Mouse (Mus musculus) kidney, embryonic 14.5 days (tissue): ENCODE results near the gene Ltbp4. TPM values are rescaled to one million over a fixed set of nuclear protein-coding genes. Genes with fewer than 3 reads are reported as not detected.

Experiments used
- ATAC-seq: fragments of 200-750 bp; cut with Nextera tagmentation; 2 replicates; pipeline ENCODE4 v1.8.0; 2017; ENCODE audit warnings: moderate number of reproducible peaks, mild to moderate bottlenecking, moderate TSS enrichment, moderate library complexity; ENCODE audit not compliant: low FRiP score, low TSS enrichment
- H3K27ac ChIP-seq: fragments of 300-500 bp; sonication (generic); 2 replicates; pipeline ENCODE4 v1.5.1; 2014; ENCODE audit warnings: low read depth, mild to moderate bottlenecking, low read length, moderate library complexity, mixed read lengths
- H3K27me3 ChIP-seq: fragments of 300-500 bp; sonication (generic); 2 replicates; pipeline ENCODE4 v1.6.1; 2014; ENCODE audit warnings: mild to moderate bottlenecking, low read length; ENCODE audit not compliant: control insufficient read depth, insufficient read depth
- H3K36me3 ChIP-seq: fragments of 300-500 bp; sonication (generic); 2 replicates; pipeline ENCODE4 v1.6.1; 2014; ENCODE audit warnings: low read length, mixed read lengths; ENCODE audit not compliant: control insufficient read depth, insufficient read depth
- H3K4me1 ChIP-seq: fragments of 300-500 bp; sonication (generic); 2 replicates; pipeline ENCODE4 v1.6.1; 2014; ENCODE audit warnings: low read length, mixed read lengths; ENCODE audit not compliant: control insufficient read depth, insufficient read depth
- H3K4me2 ChIP-seq: fragments of 300-500 bp; sonication (generic); replicated peaks from 2 replicates; pipeline ENCODE4 v1.6.1; 2014; ENCODE audit warnings: low read depth, mild to moderate bottlenecking, low read length
- H3K4me3 ChIP-seq: fragments of 300-500 bp; sonication (generic); 2 replicates; pipeline ENCODE4 v1.5.1; 2014; ENCODE audit warnings: mild to moderate bottlenecking, low read length
- H3K9ac ChIP-seq: fragments of 300-500 bp; sonication (generic); 2 replicates; pipeline ENCODE4 v1.6.1; 2014; ENCODE audit warnings: low read depth, mild to moderate bottlenecking, low read length, moderate library complexity
- H3K9me3 ChIP-seq: fragments of 300-500 bp; sonication (generic); 2 replicates; pipeline ENCODE4 v1.6.1; 2016; ENCODE audit warnings: low read length; ENCODE audit not compliant: control insufficient read depth
- WGBS: fragments of 180-500 bp; shearing (Covaris S2); extraction: QIAGEN DNeasy Blood & Tissue Kit; methylation state at CpG from one replicate; pipeline ENCODE4 v1.1.7; 2014; 5-methylcytosine and 5-hydroxymethylcytosine counted together
- polyA plus RNA-seq: library from polyadenylated mRNA; unstranded; fragments of >200 nt; fragmentation: Nextera tagmentation; extraction: Ambion mirVana; gene quantifications from 2 replicates; pipeline ENCODE4 v1.2.1, GENCODE M21; 2014

Ltbp4 gene
- polyA plus RNA-seq, 1 experiment from 2014 or later, result 26.0 TPM

DNA sequence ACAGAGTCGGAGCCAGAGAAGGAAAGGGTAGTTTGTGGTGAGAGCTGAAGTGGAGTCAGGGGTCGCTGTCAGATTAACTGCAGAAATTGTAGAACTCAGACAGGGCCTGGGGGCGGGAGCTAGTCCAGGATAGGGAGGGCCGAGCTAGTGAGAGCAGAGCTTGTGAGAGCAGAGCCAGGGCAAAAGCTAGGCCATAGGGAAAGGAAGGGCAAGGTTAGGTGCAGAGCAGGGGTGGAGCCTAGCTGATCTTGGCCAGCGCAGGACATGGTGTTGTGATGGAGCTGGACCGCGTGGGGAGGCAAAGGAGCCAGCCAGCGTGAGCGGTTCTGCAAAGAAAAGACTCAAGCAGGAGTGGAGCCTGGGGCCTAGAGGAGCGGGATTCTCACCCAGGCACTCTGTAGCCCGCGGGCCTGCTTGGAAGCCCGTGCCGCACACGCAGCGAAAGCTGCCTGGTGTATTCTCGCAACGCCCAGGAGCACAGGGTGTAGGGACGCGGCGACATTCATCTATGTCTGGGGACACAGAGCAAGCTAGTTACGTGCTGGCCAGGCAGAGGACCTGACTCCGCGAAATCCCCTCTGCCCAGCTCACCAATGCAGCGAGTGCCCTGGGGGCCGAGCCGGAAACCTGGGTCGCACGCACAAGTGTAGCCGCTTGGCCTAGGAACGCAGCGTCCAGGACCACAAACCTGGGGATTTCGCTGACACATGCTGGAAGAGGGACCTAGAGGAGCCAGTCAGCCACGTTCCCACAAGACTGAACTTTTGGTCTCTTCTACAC, 11.2 kb downstream of the Ltbp4 start:
- peak overlapping the region; percentile 28 for H3K4me3 ChIP-seq
- peak overlapping the region; percentile 46 for H3K4me2 ChIP-seq
- H3K4me1 ChIP-seq, result peaks cover 19% of the 10 kb centered on the region
- peak; percentile 21; the same call in 1 of the 2 replicates for ATAC-seq
- no peaks in the 10 kb centered on the region for H3K9me3 ChIP-seq
- WGBS, result 32% methylated on average over 34 of the region's 34 CpGs
- H3K9ac ChIP-seq, result no peak overlapping the region
- no peaks in the 10 kb centered on the region for H3K36me3 ChIP-seq
- peaks cover 20% of the 10 kb centered on the region for H3K27me3 ChIP-seq
- no peak overlapping the region for H3K27ac ChIP-seq

DNA sequence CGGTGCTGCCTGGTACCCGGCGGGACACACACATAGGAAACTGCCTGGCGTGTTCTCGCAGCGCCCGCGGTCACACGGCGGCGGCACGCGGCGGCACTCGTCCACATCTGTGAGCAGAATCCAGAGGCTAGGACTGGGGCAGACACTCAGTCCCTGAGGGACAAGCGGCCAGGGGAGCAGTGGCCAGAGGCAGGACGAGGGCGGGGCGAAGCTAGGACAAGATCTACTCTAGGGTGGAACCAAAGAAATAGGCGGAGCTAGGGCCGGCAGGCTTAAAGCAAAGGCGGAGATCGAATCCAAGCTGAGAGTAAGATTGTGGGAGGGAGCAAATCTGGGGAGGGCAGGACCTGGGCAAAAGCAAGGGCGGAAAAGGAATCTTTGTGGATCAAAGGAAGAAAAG, 11.8 kb downstream of the Ltbp4 start:
- peaks cover 20% of the 10 kb centered on the region for H3K27me3 ChIP-seq
- H3K4me1 ChIP-seq, result peaks cover 17% of the 10 kb centered on the region
- H3K9me3 ChIP-seq, result no peaks in the 10 kb centered on the region
- H3K36me3 ChIP-seq, result no peaks in the 10 kb centered on the region
- H3K27ac ChIP-seq, result no peak overlapping the region
- H3K4me3 ChIP-seq, result peak overlapping the region; percentile 28
- peak; percentile 61 for ATAC-seq
- H3K9ac ChIP-seq, result no peak overlapping the region
- WGBS, result 2% methylated on average over 24 of the region's 24 CpGs
- H3K4me2 ChIP-seq, result peak overlapping the region; percentile 46

DNA sequence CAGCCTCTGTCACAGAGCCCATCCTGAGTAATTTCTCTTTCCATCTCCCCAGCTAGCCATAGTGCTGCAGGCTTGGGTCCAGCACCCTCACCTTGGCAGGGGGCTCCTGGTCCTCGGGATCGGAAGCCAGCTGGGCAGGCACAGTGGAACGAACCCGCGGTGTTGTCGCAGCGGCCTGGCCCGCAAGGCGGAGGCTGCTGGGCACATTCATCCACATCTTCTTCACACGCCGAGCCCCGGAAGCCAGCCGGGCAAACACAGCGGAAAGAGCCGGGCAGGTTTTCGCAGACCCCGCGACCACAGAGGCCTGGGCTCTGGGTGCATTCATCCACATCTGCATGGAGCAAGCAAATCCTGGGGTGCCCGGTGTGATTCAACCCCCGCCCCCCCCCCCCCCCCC, 12.6 kb downstream of the Ltbp4 start:
- ATAC-seq, result no peak
- H3K9me3 ChIP-seq, result no peaks in the 10 kb centered on the region
- no peak overlapping the region for H3K4me3 ChIP-seq
- peaks cover 11% of the 10 kb centered on the region for H3K4me1 ChIP-seq
- H3K9ac ChIP-seq, result no peak overlapping the region
- WGBS, result 46% methylated on average over 19 of the region's 20 CpGs
- no peak overlapping the region for H3K27ac ChIP-seq
- no peak overlapping the region for H3K4me2 ChIP-seq
- peaks cover 13% of the 10 kb centered on the region for H3K27me3 ChIP-seq
- no peaks in the 10 kb centered on the region for H3K36me3 ChIP-seq

DNA sequence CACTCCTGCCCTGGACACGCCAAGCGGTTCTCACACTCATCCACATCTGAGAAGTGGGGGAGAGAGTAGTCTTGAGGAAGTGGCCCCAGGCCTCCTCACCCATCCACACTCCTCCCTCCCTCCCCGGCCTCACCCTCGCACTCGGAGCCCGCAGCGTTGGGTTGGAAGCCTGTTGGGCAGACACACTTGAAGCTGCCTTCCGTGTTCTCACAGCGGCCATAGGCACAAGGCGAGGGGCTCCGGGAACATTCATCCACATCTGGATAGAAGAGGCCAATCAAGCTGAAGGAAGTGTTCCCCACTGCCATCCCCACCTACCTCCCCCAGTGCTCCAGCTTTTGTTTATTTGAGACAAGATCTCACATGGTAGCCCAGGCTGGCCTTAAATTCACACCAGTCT, 13.3 kb downstream of the Ltbp4 start:
- Histone ChIP-seq H3K4me3 (no peak overlapping the region), H3K9me3 (no peaks in the 10 kb centered on the region), H3K27me3 (peaks cover 9% of the 10 kb centered on the region; the same call in 1 of the 2 replicates), H3K9ac (no peak overlapping the region), H3K4me1 (peaks cover 11% of the 10 kb centered on the region), H3K27ac (no peak overlapping the region), H3K4me2 (no peak overlapping the region), H3K36me3 (no peaks in the 10 kb centered on the region)
- ATAC-seq, result no peak
- WGBS, result 96% methylated on average over 11 of the region's 11 CpGs

DNA sequence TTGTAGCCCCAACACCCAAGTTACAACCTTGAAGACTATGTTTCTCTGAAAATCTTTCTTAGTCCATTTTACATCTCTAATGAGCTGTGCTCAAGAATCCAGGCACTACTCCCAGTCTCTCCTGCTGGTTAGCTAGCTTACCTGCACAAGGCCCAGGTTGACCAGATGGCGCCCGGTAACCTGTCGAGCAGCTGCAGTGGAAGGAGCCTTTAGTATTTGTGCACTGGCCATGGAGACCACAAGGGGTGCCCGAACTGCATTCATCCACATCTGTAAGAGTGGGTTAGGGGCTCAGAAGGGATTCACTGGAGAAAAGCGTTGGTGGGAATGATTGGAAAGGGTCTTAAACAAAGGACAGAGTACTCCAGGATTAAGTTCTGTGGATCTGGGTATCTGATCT, 14.5 kb downstream of the Ltbp4 start:
- H3K9me3 ChIP-seq, result no peaks in the 10 kb centered on the region
- no peak overlapping the region for H3K4me3 ChIP-seq
- peaks cover 11% of the 10 kb centered on the region for H3K4me1 ChIP-seq
- no peaks in the 10 kb centered on the region for H3K36me3 ChIP-seq
- peaks cover 9% of the 10 kb centered on the region; the same call in 1 of the 2 replicates for H3K27me3 ChIP-seq
- no peak overlapping the region for H3K9ac ChIP-seq
- no peak overlapping the region for H3K27ac ChIP-seq
- no peak overlapping the region for H3K4me2 ChIP-seq
- 91% methylated on average over 5 of the region's 5 CpGs for WGBS
- no peak for ATAC-seq

DNA sequence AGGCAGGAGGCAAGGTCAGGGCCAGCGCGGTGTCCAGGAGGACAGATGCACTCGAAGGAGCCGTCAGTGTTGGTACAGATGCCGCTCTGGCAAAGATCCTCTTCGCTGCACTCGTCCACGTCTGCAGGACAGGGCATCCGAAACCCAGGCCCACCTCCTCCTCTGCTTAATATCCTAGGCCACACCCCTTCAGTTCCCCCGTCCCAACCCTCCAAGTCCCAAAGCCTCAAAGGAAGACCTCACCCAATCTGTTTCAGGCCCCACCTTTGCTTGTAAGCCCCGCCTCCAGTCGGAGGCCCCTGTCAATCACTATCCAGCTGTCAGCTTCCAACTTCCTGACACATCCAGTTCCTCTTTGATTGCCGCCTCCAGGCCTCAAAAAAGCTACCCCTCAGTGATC, 15.2 kb downstream of the Ltbp4 start:
- no peaks in the 10 kb centered on the region for H3K36me3 ChIP-seq
- ATAC-seq, result no peak
- H3K4me1 ChIP-seq, result peaks cover 11% of the 10 kb centered on the region
- peaks cover 4% of the 10 kb centered on the region; the same call in 1 of the 2 replicates for H3K27me3 ChIP-seq
- 16% methylated on average over 13 of the region's 13 CpGs for WGBS
- H3K4me2 ChIP-seq, result no peak overlapping the region
- no peak overlapping the region for H3K4me3 ChIP-seq
- no peaks in the 10 kb centered on the region for H3K9me3 ChIP-seq
- H3K9ac ChIP-seq, result no peak overlapping the region
- H3K27ac ChIP-seq, result no peak overlapping the region

DNA sequence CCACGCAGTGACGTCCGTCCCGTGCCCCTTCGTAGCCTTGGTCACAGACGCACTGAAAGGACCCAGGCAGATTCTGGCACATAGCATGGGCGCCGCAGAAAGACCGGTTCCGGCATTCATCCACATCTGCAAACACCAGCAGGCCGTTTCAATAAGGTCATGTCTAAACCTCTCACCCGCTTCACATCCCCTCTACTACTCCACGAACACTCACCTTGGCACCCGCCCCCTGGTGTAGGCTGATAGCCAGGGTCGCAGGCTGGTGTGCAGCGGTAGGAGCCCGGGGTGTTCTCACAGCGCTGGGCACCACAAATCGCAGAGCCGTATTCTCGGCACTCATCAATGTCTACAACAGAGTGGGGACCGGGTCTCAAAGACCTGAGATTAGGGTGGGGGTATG, 18.1 kb downstream of the Ltbp4 start:
- H3K36me3 ChIP-seq, result no peaks in the 10 kb centered on the region
- H3K9me3 ChIP-seq, result peaks cover 2% of the 10 kb centered on the region
- 91% methylated on average over 22 of the region's 22 CpGs for WGBS
- no peaks in the 10 kb centered on the region for H3K27me3 ChIP-seq
- ATAC-seq, result no peak
- no peak overlapping the region for H3K4me2 ChIP-seq
- peaks cover 5% of the 10 kb centered on the region for H3K4me1 ChIP-seq
- no peak overlapping the region for H3K4me3 ChIP-seq
- H3K9ac ChIP-seq, result no peak overlapping the region
- H3K27ac ChIP-seq, result no peak overlapping the region

DNA sequence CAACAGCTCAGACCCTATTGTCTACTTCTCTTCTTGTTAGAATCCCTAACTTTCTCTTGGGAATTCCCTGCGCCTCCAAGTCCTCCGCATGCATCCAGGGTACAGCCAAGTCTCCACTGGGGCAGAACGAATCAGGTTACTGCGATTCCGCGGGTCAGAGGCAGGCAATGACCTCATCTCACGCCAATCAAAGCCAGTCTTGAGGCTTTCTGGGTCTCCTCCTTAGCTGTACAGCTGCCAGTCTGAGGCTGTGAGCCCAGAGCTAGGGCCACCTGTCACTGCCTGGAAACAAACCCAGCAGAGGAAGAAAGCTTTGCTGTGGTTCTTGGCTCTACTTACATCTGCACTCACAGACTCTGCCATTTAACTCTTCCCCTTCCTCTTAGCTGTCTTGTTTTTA, 21.5 kb downstream of the Ltbp4 start:
- WGBS, result 22% methylated on average over 7 of the region's 7 CpGs

DNA sequence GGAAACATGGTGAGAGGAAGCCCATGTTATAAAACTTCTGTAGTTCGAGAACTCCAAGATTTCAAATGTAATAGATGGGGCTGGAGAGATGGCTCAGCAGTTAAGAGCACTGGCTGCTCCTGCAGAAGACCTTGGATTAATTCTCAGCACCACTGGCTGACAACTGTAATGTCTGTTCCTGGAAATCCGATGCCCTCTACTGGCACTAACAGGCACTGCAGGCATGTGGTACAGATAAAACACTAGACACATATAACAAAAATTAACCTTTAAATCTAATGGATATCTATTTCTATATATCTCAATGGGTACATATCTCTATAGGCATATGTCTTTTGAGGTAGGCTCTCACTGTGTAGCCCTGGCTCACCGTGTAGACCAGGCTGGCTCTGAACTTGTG, 23.1 kb downstream of the Ltbp4 start:
- 95% methylated on average over 3 of the region's 3 CpGs for WGBS
- H3K27me3 ChIP-seq, result no peaks in the 10 kb centered on the region

More for the DNA sequence above, 21.5 kb downstream of the Ltbp4 start:
- Histone ChIP-seq H3K27ac (no peak overlapping the region), H3K36me3 (no peaks in the 10 kb centered on the region; the same call in 1 of the 2 replicates), H3K9ac (no peak overlapping the region), H3K27me3 (no peaks in the 10 kb centered on the region), H3K9me3 (peaks cover 11% of the 10 kb centered on the region), H3K4me1 (peaks cover 5% of the 10 kb centered on the region), H3K4me2 (no peak overlapping the region), H3K4me3 (no peak overlapping the region)
- ATAC-seq, result peak; percentile 81; the same call in 1 of the 2 replicates

More for the DNA sequence above, 23.1 kb downstream of the Ltbp4 start:
- no peak overlapping the region for H3K4me2 ChIP-seq
- H3K4me1 ChIP-seq, result peaks cover 10% of the 10 kb centered on the region
- ATAC-seq, result no peak
- no peak overlapping the region for H3K9ac ChIP-seq
- H3K27ac ChIP-seq, result no peak overlapping the region
- peaks cover 11% of the 10 kb centered on the region for H3K9me3 ChIP-seq
- H3K36me3 ChIP-seq, result no peaks in the 10 kb centered on the region; the same call in 1 of the 2 replicates
- no peak overlapping the region for H3K4me3 ChIP-seq
